Mouse (Mus musculus) gastrocnemius, postnatal 4 days (tissue): Measurements from ENCODE around the gene Pten. TPM values are rescaled to one million over a fixed set of nuclear protein-coding genes. Genes with fewer than 3 reads are reported as not detected.
"Not testable (repeated sequence)": the region's sequence is repeated elsewhere in the genome, so short reads cannot be mapped to it uniquely, and the experiment has no call there.

Experiments
- DNase-seq, 2 experiments: peaks; one replicate each; pipeline ENCODE4 v3.0.0; 2021 to 2022; ENCODE audit warnings: low spot score in 2 of 2, mixed read lengths in 2 of 2
- total RNA-seq, 2 experiments: library from RNA; stranded (reverse); gene quantifications; 2 replicates each; pipeline ENCODE4 v1.2.3; 2021

The Pten gene
- total RNA-seq, 2 experiments from 2014 or later: 41.7 to 48.4 TPM

DNA sequence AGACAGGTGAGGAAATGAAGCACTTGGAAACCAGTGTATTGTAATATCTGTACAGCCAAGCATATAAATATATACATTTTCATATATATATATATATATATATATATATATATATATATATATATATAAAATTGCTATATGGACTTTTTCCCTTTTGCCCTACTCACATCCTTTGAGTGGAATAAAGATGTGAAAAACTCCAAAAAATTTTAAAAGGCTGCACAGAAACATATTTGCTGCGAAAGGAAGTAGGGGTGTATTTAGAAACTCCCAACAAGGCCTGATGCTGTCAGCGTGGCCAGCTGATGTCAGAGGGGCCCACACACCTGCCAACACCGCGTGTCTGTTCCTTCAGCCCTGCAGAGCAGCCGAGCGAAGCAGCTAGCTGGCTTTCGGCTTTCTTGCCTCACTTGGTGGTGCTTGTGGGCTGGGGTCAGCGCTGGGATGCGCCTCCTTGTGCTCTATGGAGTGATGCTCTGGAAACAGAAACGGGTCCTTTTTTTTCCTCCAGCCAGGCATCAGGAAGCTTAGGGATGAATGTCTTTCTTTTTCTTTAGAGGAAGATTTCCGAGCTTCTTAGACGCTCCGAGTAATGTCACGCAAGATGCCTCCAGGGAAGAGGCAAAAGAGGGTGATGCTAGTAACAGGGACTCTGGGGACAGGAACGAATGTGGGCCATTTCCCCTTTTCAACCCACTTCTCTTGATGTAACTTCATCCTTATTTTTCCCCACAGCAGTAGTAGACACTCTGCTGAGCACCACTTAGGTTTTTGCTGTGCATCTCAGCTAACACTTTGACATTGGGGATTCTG, 2.9 kb upstream of the Pten start:
- DNase-seq: no peak

DNA sequence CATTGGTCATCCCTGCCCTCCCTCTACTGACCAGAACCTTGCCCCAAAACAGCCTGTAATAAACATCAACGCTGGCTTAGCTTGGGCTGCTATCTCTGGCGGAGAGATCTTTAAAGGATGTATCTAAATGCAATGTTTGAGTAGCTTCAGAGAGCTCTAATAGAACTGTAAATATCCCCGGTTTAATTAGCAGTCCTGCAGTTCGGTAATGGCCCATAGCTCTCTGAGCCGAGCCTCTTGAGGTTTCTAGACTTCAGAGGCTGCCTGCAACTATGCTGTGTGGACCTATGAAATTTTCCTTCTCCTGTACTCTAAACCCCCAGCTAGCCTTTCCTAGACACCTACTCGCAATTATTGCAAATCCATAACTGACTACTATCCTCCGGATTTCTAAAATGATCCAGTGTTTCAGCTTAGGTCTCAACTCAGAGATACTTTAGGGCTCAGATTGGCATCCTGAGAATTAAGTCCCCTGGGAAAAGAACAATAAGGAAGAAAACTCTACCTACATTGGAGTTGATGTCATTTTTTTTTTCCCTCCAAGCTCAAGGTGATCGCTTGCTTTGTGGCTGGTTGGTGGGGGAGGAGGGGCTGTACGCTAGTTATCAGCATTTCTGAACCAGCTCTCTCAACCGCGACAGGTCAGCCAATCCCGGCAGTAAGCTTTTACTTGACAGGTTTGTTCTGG, 2.0 kb upstream of the Pten start:
- no peak for DNase-seq

DNA sequence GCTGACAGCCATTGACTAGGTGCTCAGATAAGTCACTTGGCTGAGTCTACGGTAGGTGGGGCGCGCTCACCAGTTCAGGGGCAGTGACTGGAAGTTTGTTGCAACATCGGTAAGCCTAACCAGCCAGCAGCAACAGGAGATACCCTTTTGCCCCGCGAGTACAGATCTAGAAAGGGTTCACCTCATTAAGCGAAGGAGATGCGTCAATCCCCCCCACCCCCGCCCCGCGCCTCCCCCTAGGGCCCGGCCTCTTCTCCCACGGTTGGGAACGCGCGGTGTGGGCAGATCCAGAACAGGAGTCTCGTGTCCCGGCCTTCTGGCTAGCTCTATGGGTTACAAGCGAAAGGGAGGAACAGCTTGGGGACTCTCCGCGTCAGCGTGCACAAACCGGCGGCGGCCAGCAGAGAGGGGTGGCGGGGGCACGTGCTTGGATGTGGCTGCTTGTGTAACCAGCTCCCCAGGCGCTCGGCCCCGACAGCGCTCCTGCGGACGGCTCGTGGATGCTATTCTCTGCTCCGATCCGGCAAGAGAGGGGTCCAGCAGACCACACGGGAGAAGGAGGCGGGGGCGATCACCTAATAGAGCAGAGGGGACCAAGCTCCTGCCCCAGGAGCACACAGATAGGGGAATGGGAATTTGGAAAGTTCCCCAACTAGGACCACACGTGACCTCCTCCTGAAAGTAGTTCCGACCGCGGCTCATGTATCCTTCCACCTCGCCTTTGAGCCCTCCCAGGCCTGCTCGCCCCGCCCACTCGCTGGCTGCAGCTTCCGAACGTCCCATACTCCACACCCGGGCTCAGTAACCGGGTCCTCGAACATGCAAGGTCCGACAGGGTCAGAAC, 1.3 kb upstream of the Pten start:
- peak; percentile 93 to 97 for DNase-seq

DNA sequence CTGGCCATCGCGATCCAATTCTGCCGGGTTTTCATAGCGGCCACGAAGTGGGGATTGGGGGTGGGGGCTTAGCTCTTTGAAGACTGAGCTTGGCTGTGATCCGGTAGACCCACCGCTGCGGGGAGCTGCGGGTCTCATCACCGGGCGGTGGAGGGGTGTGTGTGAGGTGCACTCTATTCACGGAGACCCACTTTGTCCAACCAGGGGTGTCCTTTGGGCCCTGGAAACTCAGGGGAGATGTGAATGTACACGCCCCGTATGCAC, 729 bp upstream of the Pten start:
- DNase-seq: peak in 1 of 2 experiments; percentile 69

DNA sequence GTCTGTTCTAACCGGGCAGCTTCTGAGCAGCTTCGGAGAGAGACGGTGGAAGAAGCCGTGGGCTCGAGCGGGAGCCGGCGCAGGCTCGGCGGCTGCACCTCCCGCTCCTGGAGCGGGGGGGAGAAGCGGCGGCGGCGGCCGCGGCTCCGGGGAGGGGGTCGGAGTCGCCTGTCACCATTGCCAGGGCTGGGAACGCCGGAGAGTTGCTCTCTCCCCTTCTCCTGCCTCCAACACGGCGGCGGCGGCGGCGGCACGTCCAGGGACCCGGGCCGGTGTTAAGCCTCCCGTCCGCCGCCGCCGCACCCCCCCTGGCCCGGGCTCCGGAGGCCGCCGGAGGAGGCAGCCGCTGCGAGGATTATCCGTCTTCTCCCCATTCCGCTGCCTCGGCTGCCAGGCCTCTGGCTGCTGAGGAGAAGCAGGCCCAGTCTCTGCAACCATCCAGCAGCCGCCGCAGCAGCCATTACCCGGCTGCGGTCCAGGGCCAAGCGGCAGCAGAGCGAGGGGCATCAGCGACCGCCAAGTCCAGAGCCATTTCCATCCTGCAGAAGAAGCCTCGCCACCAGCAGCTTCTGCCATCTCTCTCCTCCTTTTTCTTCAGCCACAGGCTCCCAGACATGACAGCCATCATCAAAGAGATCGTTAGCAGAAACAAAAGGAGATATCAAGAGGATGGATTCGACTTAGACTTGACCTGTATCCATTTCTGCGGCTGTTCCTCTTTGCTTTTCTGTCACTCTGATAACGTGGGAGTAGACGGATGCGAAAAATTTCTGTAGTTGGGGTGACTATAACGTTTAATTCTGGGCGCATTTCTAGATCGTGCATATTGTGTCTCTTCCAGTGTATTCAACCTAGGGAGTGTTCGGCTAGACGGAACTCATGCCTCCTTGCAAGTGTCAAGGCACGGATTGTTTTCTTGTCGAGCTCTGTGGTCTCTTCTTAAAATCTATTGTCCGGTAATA, 815 bp downstream of the Pten start:
- peak; percentile 52 to 67 for DNase-seq

DNA sequence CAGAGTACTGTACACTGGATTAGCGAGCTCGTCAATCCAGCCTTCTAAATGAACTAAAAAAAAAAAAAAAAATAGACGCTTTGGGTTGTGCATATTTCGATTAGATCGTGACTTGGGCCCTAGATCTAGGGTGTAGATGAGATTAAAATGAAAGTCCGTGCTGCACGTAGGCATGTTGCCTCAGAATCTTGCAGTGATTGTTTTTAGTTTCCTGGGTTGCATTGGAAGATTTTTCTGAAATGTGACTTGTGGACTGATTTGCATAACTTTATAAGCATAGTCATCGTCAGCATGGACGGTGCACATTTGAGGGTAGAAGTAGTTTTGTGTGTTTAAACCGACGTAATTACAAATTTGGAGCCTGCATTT, 1.5 kb downstream of the Pten start:
- DNase-seq: no peak

- no peak for DNase-seq
Observed at GRCm38 (mm10) chr19:32759357-32760024, 2.2 kb downstream of the Pten start.

DNA sequence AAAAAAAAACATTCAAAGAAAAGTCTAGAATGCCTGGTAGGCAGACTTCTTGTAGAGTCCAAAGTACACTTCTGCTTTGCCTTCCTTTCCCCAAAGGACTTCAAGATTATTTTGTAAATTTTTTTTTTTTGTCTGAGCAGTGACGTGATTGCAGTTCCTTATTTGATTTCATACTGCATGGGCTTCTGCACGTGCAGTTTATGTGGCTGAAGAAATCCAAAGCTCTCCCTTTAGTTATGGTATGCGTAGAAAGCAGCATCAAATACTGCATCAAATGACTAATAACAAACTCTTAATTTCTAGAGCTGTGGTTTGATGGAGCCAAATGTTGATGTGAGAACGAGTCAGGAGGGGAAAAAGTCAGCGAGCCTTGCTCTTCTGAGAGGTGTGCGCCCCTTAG, 3.2 kb downstream of the Pten start:
- no peak for DNase-seq

DNA sequence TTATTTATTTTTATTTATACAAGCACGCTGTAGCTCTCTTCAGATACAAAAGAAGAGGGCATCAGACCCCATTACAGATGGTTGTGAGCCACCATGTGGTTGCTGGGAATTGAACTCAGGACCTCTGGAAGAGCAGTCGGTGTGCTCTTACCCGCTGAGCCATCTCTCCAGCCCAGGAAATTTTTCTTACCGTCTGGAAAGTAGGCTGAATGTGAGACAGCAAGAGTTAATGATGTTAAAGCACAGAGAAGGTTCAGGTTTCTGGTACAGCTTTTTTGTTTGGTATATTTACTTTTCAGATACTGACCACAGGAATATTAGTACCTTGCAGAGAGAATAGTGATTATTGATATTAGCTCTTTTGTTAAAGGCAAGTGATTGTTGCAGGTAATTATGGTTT, 3.9 kb downstream of the Pten start:
- DNase-seq: no peak

DNA sequence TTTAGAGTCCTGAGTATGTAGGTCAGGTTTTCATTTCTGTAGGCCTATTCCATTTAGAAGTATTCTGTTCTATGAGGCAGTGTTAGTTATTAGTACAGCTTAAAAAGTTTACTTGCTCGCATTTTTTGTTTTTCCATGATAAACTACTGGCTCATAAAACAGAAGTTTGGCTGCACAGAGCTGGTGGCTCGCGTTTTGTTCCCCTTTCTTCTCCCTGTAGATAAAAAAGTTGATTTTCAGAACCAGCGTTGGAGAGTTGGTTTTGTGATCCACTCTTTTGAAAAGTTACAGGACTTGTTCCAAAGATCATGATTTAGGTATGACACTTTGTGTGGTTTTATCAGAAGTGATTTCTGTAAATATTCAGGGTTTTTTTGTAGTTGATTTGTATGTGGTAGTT, 5.2 kb downstream of the Pten start:
- DNase-seq: no peak

DNA sequence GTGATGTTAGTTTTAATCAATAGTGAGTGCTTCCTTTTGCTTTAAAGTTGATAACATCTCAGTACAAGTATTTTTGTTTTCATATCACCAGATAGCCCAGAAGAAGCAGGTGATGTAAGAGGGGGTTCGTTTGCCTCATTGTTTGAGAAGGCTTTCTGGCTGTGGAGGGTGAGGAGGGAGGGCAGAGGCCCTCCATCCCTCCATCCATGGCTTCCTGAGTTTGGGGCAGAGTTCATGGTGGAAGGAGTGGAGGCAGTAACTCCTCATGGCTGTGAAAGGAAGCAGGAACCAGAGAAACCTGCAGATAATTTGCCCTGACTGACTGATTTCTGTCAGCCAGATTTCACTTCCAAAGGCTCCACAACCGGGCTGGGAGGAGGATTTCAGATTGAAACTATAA, 21.1 kb downstream of the Pten start:
- DNase-seq: no peak

GRCm38 (mm10) chr19:32779131-32779530, 21.8 kb downstream of the Pten start:
- DNase-seq: no peak

- DNase-seq: no peak
Observed at GRCm38 (mm10) chr19:32781305-32782071, 24.2 kb downstream of the Pten start.

- peak in 1 of 2 experiments; percentile 9 for DNase-seq
Observed at GRCm38 (mm10) chr19:32787388-32787787, 30.1 kb downstream of the Pten start.

DNA sequence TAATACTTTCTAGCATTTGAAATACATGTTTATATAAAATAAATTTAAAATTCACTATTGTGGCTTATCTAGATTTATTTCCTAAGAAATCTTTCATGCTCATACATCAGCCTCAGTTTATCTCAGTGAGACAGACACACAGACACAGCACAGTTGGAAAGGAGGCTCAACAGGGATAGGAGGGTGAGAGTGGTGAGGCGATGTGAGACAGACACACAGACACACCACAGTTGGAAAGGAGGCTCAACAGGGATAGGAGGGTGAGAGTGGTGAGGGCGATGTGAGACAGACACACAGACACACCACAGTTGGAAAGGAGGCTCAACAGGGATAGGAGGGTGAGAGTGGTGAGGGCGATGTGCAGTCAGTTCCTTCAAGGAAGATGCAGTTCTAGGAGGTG, 30.7 kb downstream of the Pten start:
- DNase-seq: not testable (repeated sequence)

DNA sequence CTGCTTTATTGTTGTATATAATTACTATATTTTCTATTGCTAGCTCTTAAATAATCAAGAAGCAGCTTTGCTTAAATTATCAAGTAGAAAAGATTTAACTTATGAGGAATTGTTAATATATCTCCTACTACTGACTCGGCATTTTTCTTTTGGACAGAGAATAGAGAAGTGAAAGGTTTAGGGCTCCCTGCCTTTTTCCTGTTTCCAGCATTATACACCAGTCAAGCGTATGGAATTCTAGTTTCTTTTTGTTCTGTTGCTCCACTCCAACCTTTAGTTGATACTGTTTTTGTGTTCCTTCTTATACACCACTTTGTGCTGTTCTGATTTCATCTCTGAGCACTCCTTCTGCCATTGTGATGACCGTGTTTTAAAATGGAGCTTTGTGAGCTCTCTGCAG, 32.2 kb downstream of the Pten start:
- DNase-seq: no peak

GRCm38 (mm10) chr19:32792610-32793009, 35.3 kb downstream of the Pten start:
- peak; percentile 23 to 70 for DNase-seq

DNA sequence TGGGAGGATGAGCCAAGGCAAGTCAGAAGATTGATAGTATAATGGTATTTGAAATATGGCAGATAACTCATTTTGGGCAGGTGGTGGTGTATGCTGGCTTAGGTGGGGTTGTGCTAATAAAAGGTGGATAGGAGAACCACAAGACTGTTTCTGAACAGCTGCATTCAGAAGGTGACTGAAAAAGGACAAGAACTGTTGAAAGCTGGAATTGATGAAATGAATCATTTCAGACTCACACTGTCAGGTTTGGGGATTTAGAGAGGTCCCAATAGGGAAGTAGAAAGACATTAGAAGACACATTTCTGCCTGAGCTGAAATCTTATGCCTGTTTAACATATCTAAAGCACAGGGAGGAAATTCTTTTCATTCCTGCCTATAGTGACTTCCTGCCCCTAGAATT, 36.6 kb downstream of the Pten start:
- DNase-seq: no peak

DNA sequence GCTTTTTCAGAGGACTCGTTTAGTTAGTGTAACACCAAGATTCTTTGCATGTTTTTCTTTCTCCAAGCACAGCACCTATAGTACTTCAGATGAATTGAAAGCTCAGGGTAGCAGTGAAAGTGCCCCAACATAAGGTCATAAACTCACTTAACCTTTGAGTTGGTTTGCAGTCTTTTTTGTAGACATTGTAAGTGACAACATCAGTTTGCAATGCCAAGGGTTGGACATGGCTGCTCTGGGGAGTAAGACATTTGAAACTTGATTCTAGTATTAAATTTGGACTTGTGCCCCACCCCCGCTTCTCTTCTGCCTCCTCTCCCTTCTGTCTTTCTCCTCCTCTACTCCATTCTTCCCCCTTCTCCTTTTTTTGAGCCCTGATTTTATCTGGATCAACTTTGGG, 43.3 kb downstream of the Pten start:
- no peak for DNase-seq

- DNase-seq: no peak
Observed at GRCm38 (mm10) chr19:32804703-32805102, 47.4 kb downstream of the Pten start.
